In the genomic region with DNA sequence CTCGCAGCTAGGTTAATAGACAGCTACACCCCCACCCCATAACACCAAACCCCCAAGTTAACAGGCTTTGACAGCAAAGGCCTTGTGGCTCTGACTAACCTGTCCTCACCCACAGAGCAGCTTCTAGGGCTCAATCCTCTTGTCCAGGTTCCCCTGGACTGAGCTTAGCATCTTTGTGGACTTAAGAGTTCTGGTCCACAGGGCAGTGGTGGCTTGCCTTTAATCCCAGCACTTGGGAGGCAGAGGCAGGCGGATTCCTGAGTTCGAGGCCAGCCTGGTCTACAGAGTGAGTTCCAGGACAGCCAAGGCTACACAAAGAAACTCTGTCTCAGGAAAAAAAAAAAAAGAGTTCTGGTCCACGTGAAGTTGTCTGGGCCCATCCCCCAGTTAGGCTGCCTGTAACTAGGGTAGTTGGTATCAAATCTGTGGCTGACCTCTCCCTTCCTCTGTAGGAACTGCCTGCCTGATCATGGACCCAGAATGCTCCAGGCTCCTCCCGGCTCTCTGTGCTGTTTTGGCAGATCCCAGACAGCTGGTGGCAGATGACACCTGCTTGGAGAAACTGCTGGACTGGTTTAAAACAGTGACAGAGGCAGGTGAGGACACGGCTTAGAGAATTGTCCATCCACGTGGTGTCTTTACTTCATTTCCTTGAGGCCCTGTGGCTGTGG, we compare ENCODE assay signal across 8 mouse cellular contexts. TPM values are rescaled to one million over a fixed set of nuclear protein-coding genes. Genes with fewer than 3 reads are reported as not detected.
A peak's percentile ranks its signal among the peaks of the same experiment; 100 is the strongest.
DNase-seq lines count a peak whose midpoint lies in the region; ATAC-seq and TF ChIP-seq lines count a peak whose summit lies in the region.

No protein-coding gene starts in this region.

- peak overlapping the region; percentile 72 for H3K9ac ChIP-seq in forebrain, postnatal 0 days
- H3K9ac ChIP-seq in kidney, postnatal 0 days (ENCODE audit: low read depth, low read length): peak overlapping the region; percentile 65
- H3K9ac ChIP-seq in midbrain, embryonic 14.5 days (replicated peaks; ENCODE audit: low read length): peak overlapping the region; percentile 70

- H3K4me1 ChIP-seq in E14TG2a.4 (replicated peaks; ENCODE audit: low read depth, low read length): peaks cover 43% of the 10 kb centered on the region
- peaks cover 9% of the 10 kb centered on the region for H3K4me1 ChIP-seq in forebrain, postnatal 0 days (ENCODE audit: insufficient read depth)
- peaks cover 10% of the 10 kb centered on the region for H3K4me1 ChIP-seq in kidney, postnatal 0 days (replicated peaks; ENCODE audit: insufficient read depth, low read length)
- peaks cover 22% of the 10 kb centered on the region for H3K4me1 ChIP-seq in midbrain, embryonic 14.5 days (ENCODE audit: control insufficient read depth, insufficient read depth, low read length)

- peak overlapping the region; percentile 87; the same call in 1 of the 2 replicates for H3K27ac ChIP-seq in forebrain, postnatal 0 days (ENCODE audit: low read depth, low read length)
- peak overlapping the region; percentile 79 for H3K27ac ChIP-seq in kidney, postnatal 0 days
- H3K27ac ChIP-seq in midbrain, embryonic 14.5 days (replicated peaks; ENCODE audit: low read depth, low read length): peak overlapping the region; percentile 78; the same call in 1 of the 2 replicates

- H3K27me3 ChIP-seq in E14TG2a.4 (ENCODE audit: insufficient read depth, low read length): peaks cover 4% of the 10 kb centered on the region; the same call in 1 of the 2 replicates
- no peaks in the 10 kb centered on the region for H3K27me3 ChIP-seq in forebrain, postnatal 0 days (ENCODE audit: insufficient read depth, low read length)
- no peaks in the 10 kb centered on the region for H3K27me3 ChIP-seq in kidney, postnatal 0 days (ENCODE audit: insufficient read depth, low read length)
- H3K27me3 ChIP-seq in midbrain, embryonic 14.5 days (ENCODE audit: control insufficient read depth, insufficient read depth, low read length): no peaks in the 10 kb centered on the region

- TF ChIP-seq CTCF in E14TG2a.4 (conservative IDR thresholded peaks at IDR 0.05; ENCODE audit: low read length): no peak
- TF ChIP-seq CTCF in forebrain, postnatal 0 days (IDR thresholded peaks at IDR 0.05; ENCODE audit: low read depth): no peak
- TF ChIP-seq CTCF in kidney, postnatal 0 days (IDR thresholded peaks at IDR 0.05; ENCODE audit: low read depth): no peak

- peaks cover 41% of the 10 kb centered on the region for H3K36me3 ChIP-seq in E14TG2a.4 (ENCODE audit: insufficient read depth, low read length)
- peaks cover 13% of the 10 kb centered on the region for H3K36me3 ChIP-seq in forebrain, postnatal 0 days (ENCODE audit: insufficient read depth)
- peaks cover 13% of the 10 kb centered on the region for H3K36me3 ChIP-seq in kidney, postnatal 0 days (ENCODE audit: insufficient read depth, low read length)
- peaks cover 13% of the 10 kb centered on the region for H3K36me3 ChIP-seq in midbrain, embryonic 14.5 days (ENCODE audit: control insufficient read depth, insufficient read depth, low read length)

- H3K9me3 ChIP-seq in E14TG2a.4 (ENCODE audit: low read length): no peaks in the 10 kb centered on the region
- H3K9me3 ChIP-seq in forebrain, postnatal 0 days (ENCODE audit: low read length): no peaks in the 10 kb centered on the region
- H3K9me3 ChIP-seq in kidney, postnatal 0 days (replicated peaks; ENCODE audit: low read length): no peaks in the 10 kb centered on the region
- H3K9me3 ChIP-seq in midbrain, embryonic 14.5 days (ENCODE audit: control insufficient read depth, low read length): no peaks in the 10 kb centered on the region

- no peak for ATAC-seq in forebrain, postnatal 0 days
- no peak for ATAC-seq in kidney, postnatal 0 days (replicated peaks; ENCODE audit: low FRiP score, low read depth)
- ATAC-seq in midbrain, embryonic 14.5 days (ENCODE audit: low FRiP score, low TSS enrichment): no peak

- H3K4me3 ChIP-seq in E14TG2a.4 (replicated peaks; ENCODE audit: low read length): peak overlapping the region; percentile 84
- H3K4me3 ChIP-seq in forebrain, postnatal 0 days (ENCODE audit: low read depth, low read length): peak overlapping the region; percentile 71
- peak overlapping the region; percentile 53 for H3K4me3 ChIP-seq in kidney, postnatal 0 days (replicated peaks; ENCODE audit: low read depth, low read length)
- H3K4me3 ChIP-seq in midbrain, embryonic 14.5 days (replicated peaks; ENCODE audit: low read depth, low read length): peak overlapping the region; percentile 56

- peak; percentile 18 for DNase-seq in adrenal gland, postnatal 10 days
- DNase-seq in adrenal gland, adult 2 months: no peak
- no peak for DNase-seq in forebrain, postnatal 0 days
- peak; percentile 7 for DNase-seq in kidney, postnatal 0 days (ENCODE audit: low spot score)
- no peak for DNase-seq in midbrain, embryonic 14.5 days
- DNase-seq in left cerebral cortex, adult 8-10 months (ENCODE audit: low spot score in 2 of 2): no peak
- no peak for DNase-seq in frontal cortex, postnatal 14 days (ENCODE audit: low spot score in 2 of 2)

- WGBS in forebrain, postnatal 0 days: 59% methylated on average over 7 of the region's 7 CpGs
- 48% methylated on average over 7 of the region's 7 CpGs for WGBS in kidney, postnatal 0 days
- 69% methylated on average over 7 of the region's 7 CpGs for WGBS in midbrain, embryonic 14.5 days

- peak overlapping the region; percentile 84 for H3K4me2 ChIP-seq in forebrain, postnatal 0 days (ENCODE audit: low read depth)
- peak overlapping the region; percentile 64 for H3K4me2 ChIP-seq in kidney, postnatal 0 days (ENCODE audit: low read length)
- peak overlapping the region; percentile 65 for H3K4me2 ChIP-seq in midbrain, embryonic 14.5 days (ENCODE audit: low read length)

RNA-seq across cellular contexts. Expression of a gene that starts 0.8 kb away (rescaled TPM):
- 10 to 100 TPM; 15.4 to 17.0 TPM for total RNA-seq in adrenal gland, postnatal 10 days (2021)
- 10 to 100 TPM; 16.9 to 18.8 TPM for total RNA-seq in adrenal gland, adult 2 months (2021)
- polyA plus RNA-seq in adrenal gland, adult 2 months (2012; rRNA removed): 42.9 and 46.4 TPM in 2 replicates
- total RNA-seq in forebrain, postnatal 0 days (2014; rRNA removed): 30.0 and 39.1 TPM in 2 replicates
- polyA plus RNA-seq in forebrain, postnatal 0 days (2015; fragmentation: Nextera tagmentation; extraction: Ambion mirVana): 15.8 and 17.4 TPM in 2 replicates
- 16.7 and 18.3 TPM in 2 replicates for polyA plus RNA-seq in kidney, postnatal 0 days (2015; fragmentation: Nextera tagmentation; extraction: Ambion mirVana)
- polyA plus RNA-seq in midbrain, embryonic 14.5 days (2014; fragmentation: Nextera tagmentation; extraction: Ambion mirVana): 18.3 and 19.0 TPM in 2 replicates
- 10 to 100 TPM; 20.0 to 21.1 (median 21.0) TPM for total RNA-seq in left cerebral cortex, adult 8-10 months (2022)

RNA-seq across cellular contexts. Expression of a gene that starts 3.5 kb away (rescaled TPM):
- 10 to 100 TPM; 18.9 to 23.6 TPM for total RNA-seq in adrenal gland, postnatal 10 days (2021)
- total RNA-seq in adrenal gland, adult 2 months (2021): 10 to 100 TPM; 13.5 to 23.5 TPM
- polyA plus RNA-seq in adrenal gland, adult 2 months (2012; rRNA removed): 19.3 and 19.6 TPM in 2 replicates
- 30.6 TPM in 2 replicates for total RNA-seq in forebrain, postnatal 0 days (2014; rRNA removed)
- 19.0 and 27.1 TPM in 2 replicates for polyA plus RNA-seq in forebrain, postnatal 0 days (2015; fragmentation: Nextera tagmentation; extraction: Ambion mirVana)
- polyA plus RNA-seq in kidney, postnatal 0 days (2015; fragmentation: Nextera tagmentation; extraction: Ambion mirVana): 18.7 and 19.7 TPM in 2 replicates
- polyA plus RNA-seq in midbrain, embryonic 14.5 days (2014; fragmentation: Nextera tagmentation; extraction: Ambion mirVana): 22.9 and 25.0 TPM in 2 replicates
- 10 to 100 TPM; 45.8 to 52.8 (median 51.2) TPM for total RNA-seq in left cerebral cortex, adult 8-10 months (2022)

RNA-seq across cellular contexts. Expression of a gene that starts 18.3 kb away (rescaled TPM):
- 1 to 10 TPM in 1 of 2 experiments, under 1 TPM in 1; 0.54 to 1.5 TPM for total RNA-seq in adrenal gland, postnatal 10 days (2021)
- total RNA-seq in adrenal gland, adult 2 months (2021): 1 to 10 TPM in 1 of 2 experiments, under 1 TPM in 1; 0.52 to 1.1 TPM
- 1.5 and 1.6 TPM in 2 replicates for polyA plus RNA-seq in adrenal gland, adult 2 months (2012; rRNA removed)
- total RNA-seq in forebrain, postnatal 0 days (2014; rRNA removed): 12.1 and 12.2 TPM in 2 replicates
- 8.7 and 14.2 TPM in 2 replicates for polyA plus RNA-seq in forebrain, postnatal 0 days (2015; fragmentation: Nextera tagmentation; extraction: Ambion mirVana)
- 1.8 and 2.0 TPM in 2 replicates for polyA plus RNA-seq in kidney, postnatal 0 days (2015; fragmentation: Nextera tagmentation; extraction: Ambion mirVana)
- polyA plus RNA-seq in midbrain, embryonic 14.5 days (2014; fragmentation: Nextera tagmentation; extraction: Ambion mirVana): 1.9 and 3.1 TPM in 2 replicates
- 10 to 100 TPM; 21.0 to 28.7 (median 24.7) TPM for total RNA-seq in left cerebral cortex, adult 8-10 months (2022)

RNA-seq across cellular contexts. Expression of a gene that starts 56.8 kb away (rescaled TPM):
- 100 to 1,000 TPM in 1 of 2 experiments, 10 to 100 TPM in 1; 79.8 to 108 TPM for total RNA-seq in adrenal gland, postnatal 10 days (2021)
- total RNA-seq in adrenal gland, adult 2 months (2021): 10 to 100 TPM; 48.6 to 95.9 TPM
- polyA plus RNA-seq in adrenal gland, adult 2 months (2012; rRNA removed): 185 and 217 TPM in 2 replicates
- total RNA-seq in forebrain, postnatal 0 days (2014; rRNA removed): 114 and 163 TPM in 2 replicates
- 65.0 and 67.9 TPM in 2 replicates for polyA plus RNA-seq in forebrain, postnatal 0 days (2015; fragmentation: Nextera tagmentation; extraction: Ambion mirVana)
- polyA plus RNA-seq in kidney, postnatal 0 days (2015; fragmentation: Nextera tagmentation; extraction: Ambion mirVana): 21.7 and 25.3 TPM in 2 replicates
- polyA plus RNA-seq in midbrain, embryonic 14.5 days (2014; fragmentation: Nextera tagmentation; extraction: Ambion mirVana): 72.1 and 86.7 TPM in 2 replicates
- 100 to 1,000 TPM; 173 to 201 (median 187) TPM for total RNA-seq in left cerebral cortex, adult 8-10 months (2022)

Comparison
In these comparisons a context has a peak if more than half of its experiments do, and no peak if none do; other contexts are left out.
1. DNase-seq: peak in adrenal gland, postnatal 10 days (single experiment) and kidney, postnatal 0 days (single experiment); none in adrenal gland, adult 2 months (single experiment), forebrain, postnatal 0 days (single experiment), midbrain, embryonic 14.5 days (single experiment), left cerebral cortex, adult 8-10 months (0 of 2) and frontal cortex, postnatal 14 days (0 of 2).
2. Peak in every context shown above with its lines, with median percentiles within 50 percentile points of each other: H3K4me3 ChIP-seq, H3K27ac ChIP-seq, H3K4me2 ChIP-seq and H3K9ac ChIP-seq.